Mouse (Mus musculus): Measurements from ENCODE around the gene Rnf25.

DNA sequence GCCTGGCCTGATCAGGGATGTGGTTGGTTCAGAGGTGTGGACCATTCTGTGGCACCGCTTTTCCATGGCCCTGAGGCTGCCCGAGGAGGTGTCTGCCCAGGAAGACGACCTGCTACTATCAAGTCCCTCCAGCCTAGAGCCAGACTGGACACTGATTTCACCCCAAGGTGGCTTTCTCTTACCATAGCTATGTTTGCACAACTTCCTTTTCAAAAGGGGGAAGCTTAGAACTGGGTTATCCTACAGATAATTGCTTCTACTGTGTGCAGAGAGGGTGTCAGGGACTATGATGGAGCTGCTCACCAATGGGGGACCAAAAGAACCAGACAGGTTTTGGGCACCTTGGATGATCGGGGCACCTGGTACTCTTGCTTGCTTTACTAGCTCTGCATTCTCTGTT is 31.5 kb upstream of the Rnf25 start:
- TF ChIP-seq CTCF (IDR thresholded peaks at IDR 0.05; ENCODE audit: extremely low read depth, insufficient read depth, insufficient read length, insufficient replicate concordance) (no peak), POLR2A (IDR thresholded peaks at IDR 0.05; ENCODE audit: low read depth, low read length) (no peak)

Data from spleen, adult 2 months (tissue).